Mouse (Mus musculus) testis, postnatal 14 days (tissue): ENCODE data around the gene Chrna7.

Source experiments
- DNase-seq: peaks from one replicate; pipeline ENCODE4 v3.0.0; 2021; ENCODE audit warnings: low spot score

Gene Chrna7

GRCm38 (mm10) chr7:63212084-63212723, at the start of gene Chrna7:
Gene Chrna7 (minus strand): TSS chr7:63212569.
- DNase-seq, result peak; percentile 52

GRCm38 (mm10) chr7:63249404-63249803, 37.0 kb upstream of the Chrna7 start:
- no peak for DNase-seq

DNA sequence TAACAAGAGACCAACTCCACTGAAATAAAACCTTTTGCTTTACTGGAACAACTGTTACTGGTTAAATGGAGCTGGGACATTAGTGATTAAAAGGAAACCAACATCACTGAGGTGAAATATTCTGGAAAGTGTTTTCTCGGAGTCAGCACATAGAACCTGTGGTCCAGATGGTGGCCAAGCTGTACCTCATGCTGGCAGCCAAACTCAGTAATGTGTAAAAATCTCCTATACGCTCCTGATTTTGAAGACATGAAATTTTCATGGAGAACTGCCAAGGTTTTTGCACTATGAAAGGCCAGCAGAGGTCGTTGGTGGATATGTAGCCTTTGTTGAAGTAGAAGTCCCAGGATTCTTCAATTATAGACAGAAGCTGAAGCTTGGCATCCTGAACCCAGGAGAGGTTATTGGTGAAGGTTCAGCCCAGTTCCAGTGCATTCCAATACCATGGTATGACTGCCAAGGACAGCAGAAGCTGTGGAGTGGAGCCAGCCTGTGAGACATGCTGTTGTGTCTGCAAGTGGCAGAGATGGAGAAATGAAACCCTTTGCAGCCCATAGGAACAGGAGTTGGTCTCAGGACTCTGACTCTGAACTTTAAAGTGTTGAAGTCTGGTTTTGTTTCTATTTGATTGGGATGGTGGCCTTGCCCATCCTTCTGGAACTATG, 25.6 kb upstream of the Chrna7 start:
- no peak for DNase-seq

DNA sequence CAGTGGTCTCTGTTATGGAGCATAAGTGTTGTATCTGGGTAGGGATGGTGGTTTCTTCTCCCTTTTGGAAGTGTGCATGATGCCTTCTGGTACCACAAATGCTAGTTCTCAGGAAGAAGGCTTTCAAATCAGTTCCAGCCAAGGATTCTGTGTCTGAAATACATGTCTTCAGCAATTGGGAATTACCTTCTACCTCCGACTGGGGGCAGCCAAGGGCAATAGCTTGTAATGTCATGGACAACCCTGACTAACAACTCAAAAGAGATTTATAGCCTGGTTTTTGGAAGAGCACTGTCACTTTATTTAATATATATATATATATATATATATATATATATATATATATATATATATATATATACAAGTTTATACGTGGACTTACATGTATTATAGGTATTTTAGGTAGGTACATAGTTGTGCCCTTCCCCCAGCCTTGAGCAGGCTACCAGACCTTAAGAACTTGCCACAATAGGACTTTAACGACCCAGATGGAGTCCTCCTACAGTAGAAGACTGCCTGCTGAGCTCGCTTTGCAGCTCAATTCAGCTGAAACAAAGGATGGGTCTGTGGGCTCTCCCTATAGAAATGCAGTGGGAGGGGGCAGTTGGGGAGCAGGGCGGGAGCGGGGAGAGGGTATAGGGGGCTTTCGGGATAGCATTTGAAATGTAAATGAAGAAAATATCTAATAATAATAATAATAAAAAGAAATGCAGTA, 12.9 kb upstream of the Chrna7 start:
- no peak for DNase-seq

DNA sequence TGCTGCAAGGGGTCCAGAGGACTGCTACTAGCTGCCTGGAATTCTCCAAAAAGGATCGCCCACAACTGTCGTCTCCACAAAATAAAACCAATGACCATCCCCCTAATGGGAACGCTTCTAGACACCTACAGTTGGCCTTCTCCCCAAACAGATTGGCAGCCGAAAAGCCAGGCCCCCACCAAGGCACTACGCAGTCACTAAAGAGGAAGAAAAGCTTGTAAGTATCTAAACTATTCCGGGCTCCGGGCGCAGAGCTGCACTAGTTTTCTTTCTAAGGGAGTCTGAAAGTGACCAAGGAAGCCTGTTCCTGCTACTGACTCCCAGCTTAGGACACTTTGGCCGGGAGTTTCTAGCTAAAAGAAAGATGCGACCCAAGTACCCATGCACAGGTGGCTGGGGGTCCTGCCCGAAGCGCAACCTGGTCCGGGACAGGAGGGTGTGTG, 707 bp downstream of the Chrna7 start:
- no peak for DNase-seq

- no peak for DNase-seq
Observed at GRCm38 (mm10) chr7:63209501-63209900, 2.9 kb downstream of the Chrna7 start.

DNA sequence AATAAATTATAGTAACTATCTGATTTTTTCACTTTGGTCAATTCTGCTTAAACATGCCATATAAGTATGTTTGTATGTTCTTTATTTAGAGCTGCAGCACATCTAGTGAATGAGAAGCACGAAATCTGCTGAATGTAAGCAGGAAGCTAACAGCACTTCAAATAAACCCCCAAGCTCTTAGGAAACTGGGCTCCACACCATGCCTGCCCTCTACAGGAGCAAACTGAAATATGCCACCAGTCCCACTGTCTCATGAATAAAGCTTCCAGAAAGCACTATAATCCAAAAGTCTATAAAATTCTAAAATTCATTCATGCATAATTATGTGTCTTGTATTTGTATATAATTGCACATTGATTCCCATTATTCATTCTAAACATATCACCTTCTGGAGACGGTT, 5.2 kb downstream of the Chrna7 start:
- no peak for DNase-seq

DNA sequence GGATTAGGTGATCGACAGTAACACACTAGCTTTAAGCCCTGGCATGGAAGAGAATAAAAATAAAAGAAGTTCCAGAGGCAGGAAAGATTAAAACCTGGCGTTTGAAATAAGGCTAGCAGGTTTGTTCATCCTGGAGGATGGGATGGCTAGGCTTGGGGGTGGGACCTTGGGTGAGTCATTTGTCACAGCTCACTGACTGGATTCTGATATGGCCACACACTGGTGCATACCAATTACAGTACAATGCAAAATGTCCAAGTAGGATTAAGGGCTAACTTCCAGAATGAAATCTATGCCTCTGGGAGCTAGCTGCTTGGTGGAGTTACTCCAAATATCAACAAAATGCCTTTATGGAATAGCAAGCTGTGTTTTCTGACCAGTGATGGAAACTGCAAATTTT, 16.8 kb downstream of the Chrna7 start:
- no peak for DNase-seq

DNA sequence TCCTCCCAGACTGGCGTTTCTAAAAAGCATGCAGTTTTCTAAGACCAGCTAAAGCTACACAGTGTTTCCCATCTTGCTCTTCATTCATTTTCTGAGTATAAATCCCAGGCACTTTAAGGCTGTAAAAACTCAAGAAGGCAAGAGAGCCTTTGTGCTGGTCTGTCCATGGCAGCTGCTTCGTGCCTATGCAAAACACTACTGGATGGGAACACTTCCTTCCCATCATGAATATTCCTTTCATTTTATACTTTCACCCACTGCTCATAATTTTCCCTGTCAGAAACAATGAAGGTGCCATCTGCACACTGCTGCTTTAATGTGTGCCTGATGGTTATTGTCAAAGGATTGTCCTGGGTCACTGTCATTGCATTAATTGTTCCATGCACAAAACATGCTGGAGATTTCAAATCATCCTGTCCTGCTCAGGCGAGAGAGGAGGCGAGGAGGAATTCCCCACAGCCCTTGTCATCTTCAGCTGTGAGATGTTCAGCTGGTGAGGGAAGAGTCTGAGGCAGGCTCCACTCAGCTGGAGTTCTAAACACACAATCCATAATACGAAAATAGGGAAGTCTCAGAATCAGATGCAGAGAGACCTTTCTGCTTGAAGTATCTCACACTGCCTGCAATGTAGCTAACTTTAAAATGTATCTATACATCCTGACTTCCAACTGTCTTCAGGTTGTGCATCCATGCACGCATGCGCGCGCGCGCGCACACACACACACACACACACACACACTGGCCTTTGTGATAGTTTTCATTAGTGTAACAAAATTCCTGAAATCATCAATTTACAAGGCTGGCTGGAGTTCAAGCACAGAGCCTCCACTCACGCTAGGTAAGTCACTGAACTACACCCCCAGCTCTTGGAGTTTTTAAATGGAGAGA, 22.5 kb downstream of the Chrna7 start:
- no peak for DNase-seq

GRCm38 (mm10) chr7:63170063-63170787, 42.1 kb downstream of the Chrna7 start:
- DNase-seq, result no peak

- no peak for DNase-seq
Observed at GRCm38 (mm10) chr7:63164617-63165016, 47.8 kb downstream of the Chrna7 start.

DNA sequence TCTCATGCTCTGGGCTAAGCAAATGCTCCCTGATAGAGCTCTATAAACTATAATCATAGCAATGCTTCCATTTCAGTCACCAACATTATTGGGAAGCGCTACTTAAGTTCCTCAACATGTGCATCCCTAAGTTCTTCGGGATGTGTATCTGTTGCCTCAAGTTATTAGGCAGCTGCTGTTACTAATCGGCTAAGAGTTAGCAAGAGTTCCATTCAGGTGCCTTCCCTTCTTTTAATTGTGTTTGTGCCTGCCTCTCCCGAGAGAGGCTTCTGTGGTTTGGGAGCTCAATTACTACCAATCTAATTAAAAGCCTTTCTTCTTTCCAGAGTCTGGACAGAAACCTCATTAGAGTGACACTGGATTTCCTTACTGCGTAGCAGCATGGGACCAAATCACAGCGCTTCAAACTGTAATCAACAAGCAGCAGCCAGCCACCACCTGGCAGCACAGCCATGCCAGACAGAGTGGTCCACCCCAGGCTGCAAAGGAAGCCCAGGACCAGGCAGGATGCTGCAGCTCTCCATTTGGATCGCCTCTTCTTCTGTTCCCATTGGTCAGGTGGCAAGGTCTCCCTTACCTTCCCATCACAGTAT, 50.0 kb downstream of the Chrna7 start:
- DNase-seq, result no peak

GRCm38 (mm10) chr7:63153239-63153638, 59.1 kb downstream of the Chrna7 start:
- DNase-seq, result no peak

GRCm38 (mm10) chr7:63148740-63149139, 63.6 kb downstream of the Chrna7 start:
- DNase-seq, result no peak

GRCm38 (mm10) chr7:63148321-63148720, 64.0 kb downstream of the Chrna7 start:
- no peak for DNase-seq

- no peak for DNase-seq
Observed at GRCm38 (mm10) chr7:63122547-63122946, 89.8 kb downstream of the Chrna7 start.

- no peak for DNase-seq
Observed at GRCm38 (mm10) chr7:63113671-63114070, 98.7 kb downstream of the Chrna7 start.

DNA sequence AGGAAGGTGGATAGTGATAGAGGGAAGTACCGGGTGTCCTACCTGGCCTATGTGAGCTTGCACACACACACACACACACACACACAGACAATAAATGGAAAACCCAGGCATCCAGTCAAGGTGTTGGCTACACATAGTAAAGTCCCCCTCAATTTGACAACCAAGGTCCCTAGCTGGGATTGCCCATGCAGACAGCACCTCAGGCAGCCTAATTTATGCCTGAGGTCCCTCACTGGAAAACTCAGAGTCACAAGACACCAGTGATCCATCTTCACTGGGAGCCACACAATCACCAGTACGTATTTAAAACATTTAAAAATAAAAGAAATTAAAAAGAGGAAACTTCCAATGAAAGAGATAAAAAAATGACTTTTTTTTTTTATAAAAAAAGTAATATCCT, 99.1 kb downstream of the Chrna7 start:
- no peak for DNase-seq

DNA sequence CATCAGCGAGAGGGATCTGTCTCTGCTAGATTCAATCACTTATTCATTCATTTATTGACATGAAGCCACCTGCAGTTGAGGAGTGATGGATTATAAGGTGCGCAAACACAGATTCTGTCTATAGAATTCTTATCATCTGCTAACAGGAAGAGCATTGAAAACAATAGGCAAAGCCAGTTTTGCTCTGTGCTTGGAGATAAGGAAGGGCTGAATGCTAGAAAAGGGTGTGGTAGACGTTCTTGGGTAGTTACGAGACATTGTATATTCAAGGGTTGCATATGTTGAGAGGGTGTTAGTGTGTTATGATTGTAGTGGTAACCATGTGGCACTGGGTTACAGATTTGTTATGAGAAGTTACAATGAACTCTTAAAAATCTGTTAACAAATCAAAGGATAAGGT, 103.0 kb downstream of the Chrna7 start:
- DNase-seq, result no peak

DNA sequence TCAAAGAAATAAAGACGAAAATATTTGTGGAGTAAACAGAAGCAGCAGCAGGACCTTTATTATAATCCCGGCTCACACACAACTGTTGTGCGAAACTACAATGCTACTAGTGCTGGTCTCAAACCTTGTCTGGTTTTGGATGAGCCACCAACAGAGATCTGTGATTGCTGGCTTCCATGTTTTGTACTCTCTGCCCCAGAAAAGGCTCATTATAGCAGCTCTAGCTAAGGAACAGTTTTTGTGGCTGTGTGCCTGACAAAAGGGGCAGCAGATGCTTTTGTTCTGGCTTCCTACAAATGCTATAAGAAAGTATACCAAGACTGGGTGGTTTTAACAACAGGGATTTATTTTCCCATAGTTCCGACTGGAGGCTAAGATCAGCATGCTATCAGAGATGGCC, 126.4 kb downstream of the Chrna7 start:
- DNase-seq, result no peak

GRCm38 (mm10) chr7:63084351-63085003, 127.9 kb downstream of the Chrna7 start:
- no peak for DNase-seq
